Mouse (Mus musculus) heart, postnatal 10 days (tissue): ENCODE data around the gene Psg18. TPM values are rescaled to one million over a fixed set of nuclear protein-coding genes. Genes with fewer than 3 reads are reported as not detected.
"Not testable (repeated sequence)": the region's sequence is repeated elsewhere in the genome, so short reads cannot be mapped to it uniquely, and the experiment has no call there.

Source experiments
- DNase-seq, 2 experiments: peaks; one replicate each; pipeline ENCODE4 v3.0.0; 2021
- intact Hi-C: fragments of 180-260 bp; cut with DNase I; formaldehyde crosslinking; loops from one replicate; pipeline ENCODE4 v1.15.1; 2025
- total RNA-seq, 2 experiments: library from RNA; stranded (reverse); gene quantifications; 2 replicates each; pipeline ENCODE4 v1.2.3; 2021

Psg18 gene
- total RNA-seq = not detected

GRCm38 (mm10) chr7:18354909-18355308 lies at the start of gene Psg18:
Gene Psg18, minus strand, starts transcription at chr7:18355009.
- intact Hi-C loops = not testable (repeated sequence)

GRCm38 (mm10) chr7:18403407-18403806 lies 48.6 kb upstream of the Psg18 start:
- no peak for DNase-seq
- intact Hi-C loops = no loop called here

More at GRCm38 (mm10) chr7:18354909-18355308, at the start of gene Psg18:
- not testable (repeated sequence) for DNase-seq

- intact Hi-C loops = no loop called here
- DNase-seq = no peak
Observed at GRCm38 (mm10) chr7:18402527-18403237, 47.9 kb upstream of the Psg18 start.

- not testable (repeated sequence) for DNase-seq
- intact Hi-C loops = loop anchor here (10.0 kb wide), 2 partner anchors 1237 to 1317 kb away; partner anchors contain the start of genes Ceacam3 and Psg16
Observed at GRCm38 (mm10) chr7:18391483-18391882, 36.7 kb upstream of the Psg18 start.

- DNase-seq = no peak
- intact Hi-C loops = no loop called here
Observed at GRCm38 (mm10) chr7:18378295-18378694, 23.5 kb upstream of the Psg18 start.

GRCm38 (mm10) chr7:18335411-18335810 lies 19.4 kb downstream of the Psg18 start:
- DNase-seq, intact Hi-C loops: not testable (repeated sequence)

Other genes with a start within 250 kb of the Psg18 start
- not detected for gene Igfl3, start 178.5 kb downstream of the Psg18 start, total RNA-seq
- gene Mill1, start 109.7 kb downstream of the Psg18 start, total RNA-seq = not detected
- not detected for gene Psg28, start 77.0 kb upstream of the Psg18 start, total RNA-seq
- not detected for gene Psg26, start 129.2 kb upstream of the Psg18 start, total RNA-seq
- not detected for gene Psg25, start 177.3 kb upstream of the Psg18 start, total RNA-seq
- gene Psg27, start 212.3 kb upstream of the Psg18 start, total RNA-seq = not detected